Mouse (Mus musculus) mouse trophoblast stem cell (cell line): ENCODE measurements around the gene Caln1.

Experiments
- in situ Hi-C, 2 experiments: fragments of 300-500 bp; cut with MseI, MboI; formaldehyde crosslinking; loops; 2 replicates in 1 of 2; 3 replicates in 1 of 2; pipeline ENCODE4 v1.15.1; 2025

Gene Caln1

DNA sequence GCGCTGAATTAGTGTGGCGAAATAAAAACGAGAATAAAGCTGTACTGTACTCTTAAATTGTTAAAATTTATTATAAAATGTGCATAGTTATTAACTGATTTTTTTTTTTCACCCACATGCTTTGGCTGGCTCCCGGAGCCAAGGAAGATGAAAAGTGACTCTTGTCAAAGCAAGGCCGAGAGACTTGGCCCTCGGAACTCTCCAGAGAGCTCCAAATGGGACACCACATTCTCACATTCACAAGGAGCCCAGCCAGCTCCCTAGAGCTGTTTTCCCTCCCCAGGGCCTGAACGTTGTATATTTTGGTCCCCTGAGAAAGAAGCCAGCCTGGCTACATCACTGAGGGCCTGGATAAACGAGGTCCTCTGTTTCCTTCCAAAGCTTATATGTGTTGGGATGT, 25.1 kb downstream of the Caln1 start:
- in situ Hi-C loops: no loop called here

DNA sequence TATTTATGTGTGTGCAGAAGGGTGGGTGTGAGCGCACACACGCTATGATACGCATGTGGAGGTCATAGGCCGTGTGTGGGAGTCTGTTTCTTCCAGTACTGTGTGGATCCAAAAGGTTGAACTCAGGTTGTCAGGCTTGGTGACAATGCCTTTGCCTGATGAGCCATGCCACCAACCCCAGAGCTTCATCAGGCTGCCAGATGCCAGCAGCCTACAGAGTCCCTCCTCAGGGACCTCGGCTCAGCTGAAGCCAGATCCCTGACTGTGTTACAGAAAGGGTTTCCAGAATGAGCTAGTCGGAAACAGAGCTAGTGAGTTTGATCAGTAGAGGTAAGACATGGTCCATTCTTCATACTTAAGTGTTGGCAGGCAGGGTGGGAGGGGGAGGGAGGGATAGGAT, 25.9 kb downstream of the Caln1 start:
- in situ Hi-C loops: no loop called here

DNA sequence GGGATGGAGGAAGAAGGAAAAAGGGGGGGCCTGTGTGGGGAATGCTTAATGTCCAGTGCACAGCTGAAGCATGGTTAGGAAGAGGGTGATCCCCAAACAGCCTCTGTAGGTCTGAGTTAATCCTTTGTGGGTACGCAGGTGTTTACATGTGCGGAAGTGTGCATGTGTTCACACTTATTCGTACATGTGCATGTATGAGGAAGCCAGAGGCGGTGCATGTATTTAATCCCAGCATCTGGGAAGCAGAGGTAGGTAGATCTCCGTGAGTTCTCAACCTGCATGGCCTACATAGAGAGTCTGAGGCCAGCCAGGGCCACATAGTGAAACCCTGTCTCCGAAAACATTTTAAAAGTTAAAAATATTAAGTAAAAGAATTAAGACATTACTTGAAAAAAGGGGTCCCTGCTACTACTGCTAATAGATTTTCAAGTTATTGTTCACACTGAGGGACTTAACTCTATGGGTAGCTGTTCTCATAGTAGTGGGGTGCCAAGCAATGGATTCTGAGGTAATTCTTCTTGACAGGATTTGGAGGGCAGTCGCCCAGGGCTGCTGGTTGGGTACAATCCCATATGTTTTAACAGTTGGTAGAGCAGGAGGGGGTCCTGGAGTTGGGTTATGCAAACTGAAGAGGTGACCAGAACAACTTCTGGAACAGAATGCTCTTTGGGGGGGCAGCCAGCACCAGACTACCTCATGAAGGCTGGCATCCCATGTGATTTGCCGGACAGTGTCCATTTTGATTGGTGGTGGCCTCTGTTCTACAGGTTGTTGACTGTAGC, 31.1 kb downstream of the Caln1 start:
- in situ Hi-C loops: loop anchor here (10.0 kb wide), 1 partner anchor 454 kb away; no protein-coding TSS in a partner anchor

- in situ Hi-C loops: loop anchor here (10.0 kb wide), 1 partner anchor 450 kb away; no protein-coding TSS in a partner anchor
These were observed 35.9 kb downstream of the Caln1 start for GRCm38 (mm10) chr5:130405201-130405600.

- in situ Hi-C loops: loop anchor here (10.0 kb wide), 1 partner anchor 445 kb away; no protein-coding TSS in a partner anchor
These were observed 40.5 kb downstream of the Caln1 start for GRCm38 (mm10) chr5:130409706-130410105.

GRCm38 (mm10) chr5:130411516-130411915, 42.3 kb downstream of the Caln1 start:
- in situ Hi-C loops: no loop called here

DNA sequence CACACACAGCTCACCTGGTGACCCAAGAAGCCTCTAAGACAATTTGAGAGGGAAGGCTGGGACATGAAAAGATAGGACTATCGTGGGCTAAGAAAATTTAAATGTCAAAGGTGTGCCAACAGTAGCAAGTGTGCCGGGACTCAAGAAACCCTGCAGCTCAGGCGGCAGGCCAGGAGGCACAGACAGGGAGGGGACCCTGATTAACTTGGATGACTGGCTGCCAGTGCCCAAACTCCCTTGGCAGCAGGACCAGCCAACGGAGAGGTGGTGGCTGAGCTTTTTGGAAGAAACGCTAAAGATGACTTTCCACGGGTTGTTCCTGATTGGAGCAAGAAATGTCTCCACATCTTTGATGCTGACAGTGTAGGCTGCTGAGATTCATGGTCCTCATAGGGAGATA, 78.2 kb downstream of the Caln1 start:
- in situ Hi-C loops: no loop called here

DNA sequence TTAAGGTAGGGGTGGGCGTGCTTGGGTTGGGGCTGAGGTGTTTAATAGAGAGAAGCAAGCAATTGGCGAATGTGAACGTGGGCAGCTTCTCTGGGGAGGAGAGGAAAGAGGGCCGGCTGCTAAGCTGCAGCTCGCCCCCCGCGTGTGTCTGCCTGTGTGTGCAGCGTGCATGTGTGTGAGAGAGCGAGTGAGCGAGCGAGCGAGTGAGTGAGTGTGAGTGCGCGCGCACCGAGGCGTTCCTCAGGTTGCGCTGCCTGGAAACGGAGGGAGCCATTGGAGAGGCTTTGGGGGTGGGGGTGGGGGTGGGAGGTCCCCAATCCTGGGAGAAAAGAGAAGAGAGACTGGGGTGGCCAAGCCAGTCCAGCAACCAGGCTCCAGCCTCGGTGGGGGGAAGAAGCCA, 79.2 kb downstream of the Caln1 start:
- in situ Hi-C loops: no loop called here

GRCm38 (mm10) chr5:130448931-130449856, 79.9 kb downstream of the Caln1 start:
- in situ Hi-C loops: no loop called here

- in situ Hi-C loops: no loop called here
These were observed 80.8 kb downstream of the Caln1 start for GRCm38 (mm10) chr5:130450031-130450541.

DNA sequence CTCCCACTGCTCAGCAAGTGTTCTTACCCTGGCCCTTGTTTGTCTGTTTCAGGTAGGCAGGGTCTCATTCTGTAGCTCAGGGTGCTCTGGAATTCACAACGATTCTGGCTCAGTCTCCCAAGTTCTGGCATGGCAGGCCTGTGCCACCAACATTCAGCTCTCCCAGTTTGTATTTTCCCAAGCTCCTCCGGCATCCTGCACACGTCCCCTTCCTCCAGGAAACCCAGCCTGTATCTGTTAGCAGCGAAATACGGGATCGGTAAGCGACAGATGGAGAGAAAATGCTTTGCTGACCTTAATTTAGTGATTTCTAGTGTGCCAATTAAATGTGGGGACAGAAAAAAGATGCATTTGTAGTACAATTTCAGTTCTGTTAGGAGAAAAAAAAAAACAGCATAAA, 88.8 kb downstream of the Caln1 start:
- in situ Hi-C loops: no loop called here

GRCm38 (mm10) chr5:130472209-130472608, 103.0 kb downstream of the Caln1 start:
- in situ Hi-C loops: no loop called here

- in situ Hi-C loops: no loop called here
These were observed 105.6 kb downstream of the Caln1 start for GRCm38 (mm10) chr5:130474876-130475275.

GRCm38 (mm10) chr5:130476741-130477140, 107.5 kb downstream of the Caln1 start:
- in situ Hi-C loops: no loop called here

DNA sequence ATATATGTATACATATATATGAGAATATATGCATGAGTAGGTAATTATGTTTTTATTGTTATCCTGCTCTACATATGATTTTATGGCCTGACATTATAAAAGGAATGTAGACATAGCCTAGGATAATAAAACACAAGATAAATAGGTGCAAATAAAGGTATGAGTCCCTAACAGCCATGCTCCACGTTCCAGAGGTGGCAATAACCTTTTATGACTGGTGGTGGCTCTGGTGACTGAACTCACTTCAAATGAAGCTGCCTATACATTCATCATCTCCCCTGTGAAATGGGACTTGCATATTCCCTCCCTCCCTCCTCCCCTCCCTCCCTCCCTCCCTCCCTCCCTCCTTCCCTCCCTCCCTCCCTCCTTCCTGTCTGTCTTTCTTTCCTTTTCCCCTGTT, 111.0 kb downstream of the Caln1 start:
- in situ Hi-C loops: no loop called here

DNA sequence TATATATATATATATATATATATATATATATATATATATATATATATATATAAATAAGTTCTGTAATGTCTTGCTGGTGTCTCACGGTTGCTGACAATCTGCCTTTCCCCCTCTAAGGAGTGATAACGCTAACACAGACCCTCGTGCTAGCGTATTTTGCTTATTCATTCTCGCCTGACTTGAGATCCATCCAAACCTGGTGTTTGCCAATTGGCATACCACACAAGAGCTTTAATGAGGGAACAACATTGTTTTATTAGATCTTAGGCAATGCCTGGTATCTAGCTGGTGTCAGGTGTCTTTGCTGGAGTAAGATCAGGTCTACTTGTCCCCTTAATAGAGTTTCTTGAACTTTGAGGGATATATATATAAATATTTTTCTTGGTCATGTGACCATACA, 122.2 kb downstream of the Caln1 start:
- in situ Hi-C loops: no loop called here

- in situ Hi-C loops: no loop called here
These were observed 123.0 kb downstream of the Caln1 start for GRCm38 (mm10) chr5:130492305-130492704.

- in situ Hi-C loops: no loop called here
These were observed 133.3 kb downstream of the Caln1 start for GRCm38 (mm10) chr5:130502541-130502940.

DNA sequence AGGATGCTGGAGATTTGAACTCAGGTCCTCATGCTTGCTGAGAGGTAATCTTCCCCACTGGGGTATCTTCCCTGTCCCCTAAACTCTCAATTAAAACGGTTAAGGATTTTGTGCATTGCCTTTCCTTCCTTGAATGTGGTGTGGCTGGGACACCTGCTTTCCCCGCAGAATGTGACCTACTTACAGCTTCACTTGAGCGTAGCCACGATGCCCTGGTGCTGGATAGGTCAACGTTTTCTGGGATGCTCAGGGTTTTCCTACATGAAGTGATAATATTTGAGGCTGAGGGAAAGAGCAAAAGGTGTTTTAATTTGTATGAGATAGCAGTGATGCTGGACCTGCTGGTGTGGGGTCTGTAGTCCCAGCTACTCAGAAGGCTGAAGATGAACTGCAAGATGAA, 135.6 kb downstream of the Caln1 start:
- in situ Hi-C loops: no loop called here

DNA sequence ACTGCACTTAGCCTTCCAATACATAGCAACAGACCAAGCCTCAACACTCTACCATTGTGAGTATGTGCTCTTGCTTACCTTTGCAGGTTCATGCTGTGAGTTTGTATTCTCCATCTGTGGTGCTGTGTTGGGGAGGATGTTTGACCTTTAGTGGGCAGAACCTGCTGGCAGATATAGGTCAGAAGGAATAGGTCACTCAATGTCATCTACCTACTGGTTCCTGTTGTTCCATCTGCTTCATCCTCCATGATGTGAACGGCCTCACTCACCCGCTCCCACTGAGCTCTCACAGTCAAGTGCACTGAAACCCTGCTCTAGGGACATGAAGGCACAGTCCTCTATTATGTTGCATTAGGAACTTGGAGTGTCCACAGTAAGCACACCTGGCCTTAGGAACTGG, 141.3 kb downstream of the Caln1 start:
- in situ Hi-C loops: no loop called here

DNA sequence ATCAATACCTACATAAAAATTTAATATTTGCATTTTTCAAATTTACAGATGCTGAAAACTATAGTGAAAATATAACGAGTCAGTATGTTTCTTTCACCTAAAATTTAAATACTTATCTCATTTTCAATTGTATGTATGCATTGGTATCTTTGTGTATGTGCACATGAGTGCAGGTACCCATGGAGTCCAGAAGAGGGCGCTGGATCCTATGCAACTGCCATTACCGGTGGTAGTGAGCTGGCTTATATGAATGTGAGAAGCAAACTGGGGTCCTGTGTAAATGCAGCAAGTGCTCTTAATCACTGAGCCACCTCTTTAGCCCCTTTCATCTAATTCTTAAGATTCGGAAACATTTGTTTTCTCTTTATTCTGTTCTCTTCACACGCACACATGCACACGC, 146.1 kb downstream of the Caln1 start:
- in situ Hi-C loops: no loop called here

GRCm38 (mm10) chr5:130520527-130520926, 151.3 kb downstream of the Caln1 start:
- in situ Hi-C loops: no loop called here
